Mouse (Mus musculus): ENCODE results near the gene Parp16.

- TF ChIP-seq CTCF (conservative IDR thresholded peaks at IDR 0.05; ENCODE audit: low read length) (no peak), NANOG (IDR thresholded peaks at IDR 0.05; ENCODE audit: borderline replicate concordance, low read length) (no peak), POU5F1 (IDR thresholded peaks at IDR 0.05; ENCODE audit: borderline replicate concordance, low read length) (no peak)
Observed at GRCm38 (mm10) chr9:65233243-65233985, 38.3 kb downstream of the Parp16 start.
